Mouse (Mus musculus): ENCODE measurements at regions not wholly inside any gene's neighbourhood (a gene's known extent, or its start where the extent isn't known, plus 50 kb on each side); places are given as distances from the start of the nearest gene placed in this dataset.
"Not testable (repeated sequence)": the region's sequence is repeated elsewhere in the genome, so short reads cannot be mapped to it uniquely, and the experiment has no call there.

GRCm38 (mm10) chr13:72448458-72449058, 180.1 kb upstream of the Irx2 start:
- intact Hi-C loops (cut with DNase I): no loop called here
- no peak for DNase-seq

GRCm38 (mm10) chr13:72495353-72495752, 133.3 kb upstream of the Irx2 start:
- DNase-seq: no peak
- intact Hi-C loops (cut with DNase I): no loop called here

DNA sequence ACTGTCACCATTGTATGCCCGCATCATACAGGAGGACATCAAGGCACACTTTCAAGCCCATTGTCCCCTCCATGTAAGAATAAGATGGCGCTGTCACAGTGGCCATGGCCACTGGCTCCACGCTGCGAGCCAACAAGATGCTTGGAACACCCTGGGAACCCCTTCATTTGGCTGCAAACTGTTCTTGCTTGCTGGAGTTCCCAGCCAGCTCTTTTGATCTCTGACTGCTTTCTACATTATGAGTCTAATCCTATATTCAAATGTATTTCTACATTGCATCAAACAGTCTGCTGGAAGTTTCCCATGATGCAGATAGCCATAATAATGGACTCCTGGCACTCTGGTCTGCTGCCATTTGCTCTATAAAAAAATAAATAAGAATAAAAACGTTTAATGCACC, 131.6 kb upstream of the Irx2 start:
- intact Hi-C loops (cut with DNase I): no loop called here
- no peak for DNase-seq

- no peak for DNase-seq
- intact Hi-C loops (cut with DNase I): no loop called here
Observed at GRCm38 (mm10) chr13:72497521-72497920, 131.1 kb upstream of the Irx2 start.

DNA sequence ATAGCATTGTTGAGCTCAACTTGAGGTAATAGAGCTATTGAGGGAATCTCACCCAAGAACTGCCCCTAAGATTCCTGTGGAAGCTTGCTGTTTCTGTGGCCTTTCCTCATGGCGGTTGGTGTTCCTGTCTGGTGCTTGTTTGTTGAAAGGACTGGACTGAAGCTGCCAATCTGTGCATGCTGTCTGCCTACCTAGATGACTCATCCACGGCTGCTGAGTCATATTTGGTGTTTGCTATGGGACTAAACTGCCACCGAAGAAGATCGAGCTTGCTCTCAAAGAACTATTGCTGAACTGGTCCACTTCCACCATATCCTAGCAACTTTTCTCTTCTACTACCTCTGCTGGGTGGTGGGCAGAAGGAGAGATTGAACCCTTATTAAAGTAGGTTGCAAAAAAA, 122.7 kb upstream of the Irx2 start:
- no peak for DNase-seq
- intact Hi-C loops (cut with DNase I): no loop called here

DNA sequence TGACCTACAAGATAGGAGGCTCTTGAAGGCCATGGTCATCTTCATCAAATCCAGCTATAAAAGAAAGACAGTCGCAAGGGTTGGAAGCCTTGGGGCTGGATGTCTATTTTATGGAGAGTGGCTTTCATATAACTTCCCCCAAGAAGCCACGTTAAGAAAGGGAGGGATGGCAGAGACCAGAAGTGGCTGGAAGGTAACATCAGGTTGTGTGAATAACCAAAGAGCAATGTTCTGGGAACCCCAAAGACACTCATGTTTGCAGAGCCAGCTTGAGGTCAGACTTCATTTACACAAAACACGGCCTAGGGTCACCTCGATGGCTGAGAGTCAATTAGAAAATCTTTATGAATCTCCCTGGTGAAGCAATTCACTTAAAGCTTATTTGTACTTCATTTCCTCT, 90.0 kb upstream of the Irx2 start:
- intact Hi-C loops (cut with DNase I): no loop called here
- DNase-seq: no peak

DNA sequence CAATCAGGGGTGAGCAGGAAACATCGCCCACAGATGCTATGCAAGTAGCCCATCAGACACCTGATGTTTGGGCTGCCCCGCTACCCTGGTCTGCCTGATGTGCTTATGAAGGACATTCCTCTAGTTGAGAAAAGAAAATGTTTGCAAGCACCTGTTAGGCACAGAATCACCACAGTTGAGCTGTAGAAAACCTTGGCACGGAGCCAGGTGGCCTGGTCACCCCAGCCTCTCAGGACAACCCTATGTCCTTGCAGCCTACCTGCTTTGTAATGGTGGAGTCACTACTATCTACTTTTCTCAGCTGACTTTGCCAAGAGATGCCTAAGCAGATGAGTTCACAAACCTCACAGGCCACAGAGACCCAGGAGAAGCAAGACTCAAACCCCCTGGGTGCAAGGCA, 86.9 kb upstream of the Irx2 start:
- no peak for DNase-seq
- intact Hi-C loops (cut with DNase I): no loop called here

- intact Hi-C loops (cut with DNase I): no loop called here
- DNase-seq: no peak
Observed at GRCm38 (mm10) chr13:72557951-72558350, 70.7 kb upstream of the Irx2 start.

GRCm38 (mm10) chr13:72571871-72572270, 56.7 kb upstream of the Irx2 start:
- intact Hi-C loops (cut with DNase I): no loop called here
- no peak for DNase-seq

- DNase-seq: no peak
- intact Hi-C loops (cut with DNase I): no loop called here
Observed at GRCm38 (mm10) chr13:72572846-72573245, 55.8 kb upstream of the Irx2 start.

- intact Hi-C loops (cut with DNase I); DNase-seq: not testable (repeated sequence)
Observed at GRCm38 (mm10) chr13:72574126-72574525, 54.5 kb upstream of the Irx2 start.

DNA sequence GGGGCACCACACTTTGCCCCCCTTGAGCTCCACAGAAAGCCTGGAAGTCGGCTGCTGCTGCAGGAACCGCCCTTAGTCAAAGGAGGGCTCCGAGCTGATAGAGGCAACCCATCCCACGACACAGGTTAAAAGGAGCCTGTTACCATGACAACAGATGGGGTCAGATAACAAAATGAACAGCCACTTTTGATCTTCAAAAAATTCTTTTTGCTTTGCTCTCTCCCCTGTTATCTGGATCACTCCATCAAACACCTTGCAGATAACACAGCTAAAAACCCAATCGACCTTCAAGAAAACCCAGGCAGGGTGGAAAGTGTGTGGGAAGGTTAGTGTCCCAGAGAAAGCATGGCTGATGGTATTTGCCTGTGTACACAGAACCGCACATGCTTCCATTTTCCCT, 52.1 kb upstream of the Irx2 start:
- intact Hi-C loops (cut with DNase I): no loop called here

DNA sequence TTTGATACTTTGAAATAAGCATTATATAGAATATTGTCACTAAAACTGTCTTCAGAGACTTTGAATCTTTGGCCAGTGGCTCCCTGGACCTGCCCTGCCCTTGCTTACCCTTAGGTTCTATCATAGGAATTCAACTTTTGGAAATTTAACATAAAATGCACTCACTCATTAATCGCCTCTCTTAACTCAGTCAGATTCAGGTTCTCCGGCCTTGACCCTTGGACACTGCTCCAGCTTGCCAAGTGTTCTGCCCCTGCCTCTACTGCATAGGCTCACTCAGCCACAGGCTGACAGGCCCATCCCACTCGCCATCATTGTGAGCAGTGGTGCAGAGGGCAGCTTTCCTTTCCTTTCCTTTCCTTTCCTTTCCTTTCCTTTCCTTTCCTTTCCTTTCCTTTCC, 50.2 kb upstream of the Irx2 start:
- no peak for DNase-seq
- intact Hi-C loops (cut with DNase I): no loop called here

More for the DNA sequence above, 52.1 kb upstream of the Irx2 start:
- no peak for DNase-seq
